Mouse (Mus musculus): ENCODE results near the gene Arhgef6. TPM values are rescaled to one million over a fixed set of nuclear protein-coding genes. Genes with fewer than 3 reads are reported as not detected.

Arhgef6 gene
- polyA plus RNA-seq, 1 experiment = 233 TPM

DNA sequence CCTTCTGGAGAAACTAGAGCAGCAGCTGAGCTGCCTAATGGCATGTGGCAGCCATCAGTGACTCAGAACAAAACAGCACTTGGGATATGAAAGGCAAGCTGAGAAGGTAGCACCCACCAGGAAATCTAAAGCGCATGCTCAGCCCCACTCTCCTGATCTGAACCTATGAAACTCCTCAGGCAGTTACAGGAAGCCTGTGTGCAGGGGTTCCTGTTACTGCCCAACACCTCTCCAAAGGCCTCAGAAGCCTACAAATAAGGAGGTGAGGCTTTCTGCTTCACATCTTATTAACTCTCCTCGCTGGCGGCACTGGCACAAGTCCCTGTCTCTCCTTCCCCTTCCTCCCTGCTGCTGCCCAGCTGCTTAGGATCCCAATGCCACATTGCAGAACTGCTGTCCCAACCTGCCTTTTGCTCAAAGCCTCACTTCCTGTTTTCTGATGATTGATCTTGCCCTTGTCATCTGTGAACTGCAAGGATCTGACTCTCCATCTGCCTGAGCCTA, 33.7 kb downstream of the Arhgef6 start:
- Histone ChIP-seq H3K27ac (ENCODE audit: insufficient read depth, low read depth, low read length) (peak overlapping the region; percentile 96), H3K4me1 (ENCODE audit: control insufficient read depth, insufficient read depth, low read length) (peaks cover 47% of the 10 kb centered on the region), H3K4me3 (ENCODE audit: insufficient read depth, low read length) (peak overlapping the region; percentile 30)
- no peak for TF ChIP-seq CTCF (IDR thresholded peaks at IDR 0.05; ENCODE audit: low read depth, low read length)
- no peak for TF ChIP-seq POLR2A (IDR thresholded peaks at IDR 0.05; ENCODE audit: borderline replicate concordance, low read depth, low read length)

GRCm38 (mm10) chrX:57303188-57303878, 35.2 kb downstream of the Arhgef6 start:
- peak overlapping the region; percentile 39 for H3K4me3 ChIP-seq (ENCODE audit: insufficient read depth, low read length)
- H3K4me1 ChIP-seq (ENCODE audit: control insufficient read depth, insufficient read depth, low read length) = peaks cover 41% of the 10 kb centered on the region
- TF ChIP-seq POLR2A (IDR thresholded peaks at IDR 0.05; ENCODE audit: borderline replicate concordance, low read depth, low read length) (no peak), CTCF (IDR thresholded peaks at IDR 0.05; ENCODE audit: low read depth, low read length) (no peak)
- peak overlapping the region; percentile 99 for H3K27ac ChIP-seq (ENCODE audit: insufficient read depth, low read depth, low read length)

DNA sequence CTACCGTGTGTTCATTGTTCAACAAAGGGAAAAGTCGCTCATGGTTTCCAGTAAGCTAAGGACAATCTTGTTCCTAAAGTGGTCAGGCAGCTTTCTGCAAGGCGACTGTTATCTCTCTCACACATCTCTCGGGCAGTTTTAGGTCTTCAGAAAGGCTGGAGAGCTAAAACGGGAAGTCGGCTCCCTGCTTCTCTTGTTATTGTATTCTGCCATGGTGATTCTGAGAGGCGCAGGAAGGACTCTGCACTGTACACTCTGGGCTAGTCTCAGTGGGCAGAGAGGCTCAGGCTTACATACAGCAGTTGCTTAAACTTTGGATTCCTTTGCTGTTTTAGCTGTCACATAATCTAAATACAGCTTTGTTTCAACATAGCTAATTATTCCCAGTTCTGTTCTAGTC, 39.6 kb downstream of the Arhgef6 start:
- Histone ChIP-seq H3K27ac (ENCODE audit: insufficient read depth, low read depth, low read length) (peak overlapping the region; percentile 50), H3K4me1 (ENCODE audit: control insufficient read depth, insufficient read depth, low read length) (peaks cover 29% of the 10 kb centered on the region), H3K4me3 (ENCODE audit: insufficient read depth, low read length) (no peak overlapping the region)
- TF ChIP-seq POLR2A (IDR thresholded peaks at IDR 0.05; ENCODE audit: borderline replicate concordance, low read depth, low read length) = no peak
- no peak for TF ChIP-seq CTCF (IDR thresholded peaks at IDR 0.05; ENCODE audit: low read depth, low read length)

GRCm38 (mm10) chrX:57288458-57288857, 50.1 kb downstream of the Arhgef6 start:
- Histone ChIP-seq H3K27ac (ENCODE audit: insufficient read depth, low read depth, low read length) (no peak overlapping the region), H3K4me1 (ENCODE audit: control insufficient read depth, insufficient read depth, low read length) (peaks cover 10% of the 10 kb centered on the region), H3K4me3 (ENCODE audit: insufficient read depth, low read length) (no peak overlapping the region)
- TF ChIP-seq POLR2A (IDR thresholded peaks at IDR 0.05; ENCODE audit: borderline replicate concordance, low read depth, low read length) (no peak), CTCF (IDR thresholded peaks at IDR 0.05; ENCODE audit: low read depth, low read length) (no peak)

DNA sequence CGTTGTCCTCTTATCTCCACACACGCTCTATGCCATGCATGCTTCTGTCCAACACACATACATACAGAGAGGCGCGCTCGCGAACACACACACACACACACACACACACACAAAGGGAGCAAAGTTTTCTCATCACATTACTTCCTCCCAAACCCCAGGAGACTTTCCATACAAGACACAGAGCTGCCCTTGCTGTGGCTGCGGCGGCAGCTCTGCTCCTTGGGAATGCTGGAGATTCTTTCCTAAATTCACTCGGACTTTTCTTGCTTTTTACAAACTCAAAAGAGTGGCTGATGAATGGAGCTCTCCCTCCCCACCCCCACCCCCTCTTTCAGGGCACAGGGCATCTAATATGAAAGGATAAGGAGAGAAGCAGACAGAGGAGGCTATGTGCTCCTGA, 52.2 kb downstream of the Arhgef6 start:
- Histone ChIP-seq H3K4me3 (ENCODE audit: insufficient read depth, low read length) (no peak overlapping the region), H3K27ac (ENCODE audit: insufficient read depth, low read depth, low read length) (no peak overlapping the region), H3K4me1 (ENCODE audit: control insufficient read depth, insufficient read depth, low read length) (peaks cover 5% of the 10 kb centered on the region; the same call in 1 of the 2 replicates)
- TF ChIP-seq CTCF (IDR thresholded peaks at IDR 0.05; ENCODE audit: low read depth, low read length) (no peak), POLR2A (IDR thresholded peaks at IDR 0.05; ENCODE audit: borderline replicate concordance, low read depth, low read length) (no peak)

GRCm38 (mm10) chrX:57282184-57282583, 56.3 kb downstream of the Arhgef6 start:
- peaks cover 5% of the 10 kb centered on the region for H3K4me1 ChIP-seq (ENCODE audit: control insufficient read depth, insufficient read depth, low read length)
- TF ChIP-seq CTCF (IDR thresholded peaks at IDR 0.05; ENCODE audit: low read depth, low read length) (no peak), POLR2A (IDR thresholded peaks at IDR 0.05; ENCODE audit: borderline replicate concordance, low read depth, low read length) (no peak)
- no peak overlapping the region for H3K27ac ChIP-seq (ENCODE audit: insufficient read depth, low read depth, low read length)
- no peak overlapping the region for H3K4me3 ChIP-seq (ENCODE audit: insufficient read depth, low read length)

GRCm38 (mm10) chrX:57277560-57278335, 60.8 kb downstream of the Arhgef6 start:
- H3K4me3 ChIP-seq (ENCODE audit: insufficient read depth, low read length) = no peak overlapping the region
- H3K4me1 ChIP-seq (ENCODE audit: control insufficient read depth, insufficient read depth, low read length) = peaks cover 5% of the 10 kb centered on the region
- no peak for TF ChIP-seq CTCF (IDR thresholded peaks at IDR 0.05; ENCODE audit: low read depth, low read length)
- TF ChIP-seq POLR2A (IDR thresholded peaks at IDR 0.05; ENCODE audit: borderline replicate concordance, low read depth, low read length) = no peak
- H3K27ac ChIP-seq (ENCODE audit: insufficient read depth, low read depth, low read length) = peak overlapping the region; percentile 12; the same call in 1 of the 2 replicates

- no peak overlapping the region for H3K4me3 ChIP-seq (ENCODE audit: insufficient read depth, low read length)
- H3K27ac ChIP-seq (ENCODE audit: insufficient read depth, low read depth, low read length) = no peak overlapping the region
- no peaks in the 10 kb centered on the region for H3K4me1 ChIP-seq (ENCODE audit: control insufficient read depth, insufficient read depth, low read length)
- no peak for TF ChIP-seq CTCF (IDR thresholded peaks at IDR 0.05; ENCODE audit: low read depth, low read length)
- no peak for TF ChIP-seq POLR2A (IDR thresholded peaks at IDR 0.05; ENCODE audit: borderline replicate concordance, low read depth, low read length)
Observed at GRCm38 (mm10) chrX:57263515-57263914, 75.0 kb downstream of the Arhgef6 start.

DNA sequence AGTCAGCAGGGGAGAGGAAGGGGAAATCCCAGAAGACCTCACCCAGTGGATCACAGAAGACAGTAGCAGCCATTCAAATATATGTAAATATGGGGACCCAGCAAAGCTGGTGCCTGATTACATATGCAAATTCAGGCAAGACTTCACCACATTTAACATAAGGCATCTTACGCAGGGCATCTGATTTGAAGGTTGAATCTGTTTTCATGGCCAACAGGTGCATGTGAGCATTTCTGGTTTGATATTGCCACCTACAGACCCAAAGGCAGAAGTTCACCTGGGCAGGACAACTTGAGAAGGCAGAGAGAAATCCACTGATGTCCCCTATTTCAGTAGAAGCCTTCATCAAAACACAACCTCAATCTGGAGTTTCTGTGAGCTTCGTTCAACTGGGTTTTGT, 77.8 kb downstream of the Arhgef6 start:
- TF ChIP-seq POLR2A (IDR thresholded peaks at IDR 0.05; ENCODE audit: borderline replicate concordance, low read depth, low read length) = no peak
- TF ChIP-seq CTCF (IDR thresholded peaks at IDR 0.05; ENCODE audit: low read depth, low read length) = no peak

More for the DNA sequence above, 77.8 kb downstream of the Arhgef6 start:
- Histone ChIP-seq H3K27ac (ENCODE audit: insufficient read depth, low read depth, low read length) (no peak overlapping the region), H3K4me1 (ENCODE audit: control insufficient read depth, insufficient read depth, low read length) (no peaks in the 10 kb centered on the region), H3K4me3 (ENCODE audit: insufficient read depth, low read length) (no peak overlapping the region)
